Mouse (Mus musculus): Measurements from ENCODE around the gene Ran. TPM values are rescaled to one million over a fixed set of nuclear protein-coding genes. Genes with fewer than 3 reads are reported as not detected.
A peak's percentile ranks its signal among the peaks of the same experiment; 100 is the strongest.

The Ran gene
- total and polyA plus RNA-seq, 3 experiments = 44.4 to 99.2 (median 88.2) TPM

- intact Hi-C loops (cut with DNase I) = no loop called here
- H3K4me1 ChIP-seq (ENCODE audit: control insufficient read depth, insufficient read depth, low read length) = peaks cover 18% of the 10 kb centered on the region
- WGBS = 6% methylated on average over 14 of the region's 14 CpGs
- peak overlapping the region; percentile 67 for H3K27ac ChIP-seq
- no peaks in the 10 kb centered on the region for H3K79me2 ChIP-seq (replicated peaks; ENCODE audit: control insufficient read depth, insufficient read depth, low read length)
- H3K9ac ChIP-seq (ENCODE audit: low read depth, low read length) = peak overlapping the region; percentile 4; the same call in 1 of the 2 replicates
- no peaks in the 10 kb centered on the region for H3K36me3 ChIP-seq (ENCODE audit: control insufficient read depth, insufficient read depth, low read length)
- peak; percentile 43 for TF ChIP-seq EP300 (IDR thresholded peaks at IDR 0.05; ENCODE audit: insufficient read depth, low read depth, low read length)
- TF ChIP-seq CTCF (IDR thresholded peaks at IDR 0.05) = no peak
- TF ChIP-seq POLR2A (IDR thresholded peaks at IDR 0.05; ENCODE audit: insufficient read depth, low read depth, low read length) = 0 out of 2 replicates have a peak, but pooled peaks have one; percentile 31
- DNase-seq = peak; percentile 53 to 58
- no peaks in the 10 kb centered on the region for H3K27me3 ChIP-seq (ENCODE audit: control insufficient read depth, insufficient read depth, low read length)
- peak overlapping the region; percentile 21; the same call in 1 of the 2 replicates for H3K4me3 ChIP-seq
Measured at GRCm38 (mm10) chr5:129002571-129003011, 17.3 kb upstream of the Ran start.

DNA sequence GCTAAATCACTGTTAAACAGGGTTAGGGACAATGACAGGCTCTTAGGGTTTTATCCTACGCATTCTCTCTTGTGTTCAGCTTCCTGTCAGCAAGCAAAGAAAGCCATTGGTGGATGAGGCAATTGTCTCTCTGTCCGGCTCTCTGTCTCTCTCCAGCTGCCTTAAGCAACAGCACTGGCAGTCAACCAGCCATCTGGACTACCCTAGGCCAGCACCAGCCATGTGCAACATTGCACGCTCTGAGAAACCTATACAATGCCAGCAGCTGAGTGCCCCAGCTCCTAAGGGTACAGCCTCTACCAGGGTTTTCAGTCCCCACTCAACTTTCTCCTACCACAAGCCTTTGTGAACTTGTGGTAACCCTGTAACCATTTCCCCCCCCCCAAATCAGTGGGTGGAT lies 14.5 kb upstream of the Ran start:
- H3K9ac ChIP-seq (ENCODE audit: low read depth, low read length) = no peak overlapping the region
- no peaks in the 10 kb centered on the region for H3K79me2 ChIP-seq (replicated peaks; ENCODE audit: control insufficient read depth, insufficient read depth, low read length)
- no peaks in the 10 kb centered on the region for H3K27me3 ChIP-seq (ENCODE audit: control insufficient read depth, insufficient read depth, low read length)
- peaks cover 18% of the 10 kb centered on the region for H3K4me1 ChIP-seq (ENCODE audit: control insufficient read depth, insufficient read depth, low read length)
- TF ChIP-seq EP300 (IDR thresholded peaks at IDR 0.05; ENCODE audit: insufficient read depth, low read depth, low read length) (no peak), CTCF (IDR thresholded peaks at IDR 0.05) (no peak), POLR2A (IDR thresholded peaks at IDR 0.05; ENCODE audit: insufficient read depth, low read depth, low read length) (no peak)
- peak; percentile 56 to 58 for DNase-seq
- H3K4me3 ChIP-seq = no peak overlapping the region
- no peaks in the 10 kb centered on the region for H3K36me3 ChIP-seq (ENCODE audit: control insufficient read depth, insufficient read depth, low read length)
- H3K27ac ChIP-seq = no peak overlapping the region; the same call in none of the 2 replicates
- WGBS = 54% methylated on average over 3 of the region's 3 CpGs
- intact Hi-C loops (cut with DNase I) = no loop called here

GRCm38 (mm10) chr5:129006031-129006788 lies 13.7 kb upstream of the Ran start:
- Histone ChIP-seq H3K9ac (ENCODE audit: low read depth, low read length) (peak overlapping the region; percentile 43), H3K79me2 (replicated peaks; ENCODE audit: control insufficient read depth, insufficient read depth, low read length) (no peaks in the 10 kb centered on the region), H3K36me3 (ENCODE audit: control insufficient read depth, insufficient read depth, low read length) (no peaks in the 10 kb centered on the region), H3K27ac (peak overlapping the region; percentile 87), H3K27me3 (ENCODE audit: control insufficient read depth, insufficient read depth, low read length) (no peaks in the 10 kb centered on the region), H3K4me1 (ENCODE audit: control insufficient read depth, insufficient read depth, low read length) (peaks cover 18% of the 10 kb centered on the region), H3K4me3 (peak overlapping the region; percentile 38)
- peak; percentile 34 to 43 for DNase-seq
- 42% methylated on average over 18 of the region's 18 CpGs for WGBS
- intact Hi-C loops (cut with DNase I) = no loop called here
- TF ChIP-seq CTCF (IDR thresholded peaks at IDR 0.05) = peak; percentile 54
- TF ChIP-seq POLR2A (IDR thresholded peaks at IDR 0.05; ENCODE audit: insufficient read depth, low read depth, low read length) = 0 out of 2 replicates have a peak, but pooled peaks have one; percentile 46
- no peak for TF ChIP-seq EP300 (IDR thresholded peaks at IDR 0.05; ENCODE audit: insufficient read depth, low read depth, low read length)

- Histone ChIP-seq H3K27ac (peak overlapping the region; percentile 87), H3K4me1 (ENCODE audit: control insufficient read depth, insufficient read depth, low read length) (peaks cover 14% of the 10 kb centered on the region), H3K79me2 (replicated peaks; ENCODE audit: control insufficient read depth, insufficient read depth, low read length) (no peaks in the 10 kb centered on the region), H3K27me3 (ENCODE audit: control insufficient read depth, insufficient read depth, low read length) (no peaks in the 10 kb centered on the region), H3K4me3 (peak overlapping the region; percentile 66), H3K36me3 (ENCODE audit: control insufficient read depth, insufficient read depth, low read length) (no peaks in the 10 kb centered on the region), H3K9ac (ENCODE audit: low read depth, low read length) (peak overlapping the region; percentile 79)
- peak in 1 of 2 experiments; percentile 26 for DNase-seq
- 38% methylated on average over 14 of the region's 14 CpGs for WGBS
- intact Hi-C loops (cut with DNase I) = no loop called here
- TF ChIP-seq POLR2A (IDR thresholded peaks at IDR 0.05; ENCODE audit: insufficient read depth, low read depth, low read length) (no peak), EP300 (IDR thresholded peaks at IDR 0.05; ENCODE audit: insufficient read depth, low read depth, low read length) (no peak), CTCF (IDR thresholded peaks at IDR 0.05) (no peak)
Measured at GRCm38 (mm10) chr5:129007105-129007957, 12.5 kb upstream of the Ran start.

DNA sequence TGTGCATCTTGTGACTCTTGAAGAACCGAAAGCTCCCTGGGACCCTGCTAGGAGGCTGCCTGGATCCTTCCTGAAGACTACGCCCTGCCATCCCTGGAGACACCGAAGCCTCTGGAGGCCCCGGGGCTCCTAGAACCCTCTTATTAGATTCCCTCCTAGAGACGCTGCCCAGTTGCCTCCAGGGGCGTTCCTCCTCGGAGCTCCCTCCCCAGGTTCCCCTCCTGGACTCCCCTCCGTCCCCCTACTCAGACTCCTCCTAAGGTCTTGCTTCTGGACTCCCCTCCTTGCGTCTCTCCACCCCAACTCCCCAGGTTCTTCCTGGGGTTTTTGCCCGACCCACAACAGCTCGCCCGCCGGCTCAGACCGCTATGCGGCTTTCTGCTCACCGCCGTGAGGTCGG lies 11.9 kb upstream of the Ran start:
- Histone ChIP-seq H3K4me1 (ENCODE audit: control insufficient read depth, insufficient read depth, low read length) (peaks cover 8% of the 10 kb centered on the region), H3K9ac (ENCODE audit: low read depth, low read length) (peak overlapping the region; percentile 79), H3K36me3 (ENCODE audit: control insufficient read depth, insufficient read depth, low read length) (no peaks in the 10 kb centered on the region), H3K4me3 (peak overlapping the region; percentile 66), H3K27me3 (ENCODE audit: control insufficient read depth, insufficient read depth, low read length) (no peaks in the 10 kb centered on the region), H3K79me2 (replicated peaks; ENCODE audit: control insufficient read depth, insufficient read depth, low read length) (no peaks in the 10 kb centered on the region), H3K27ac (peak overlapping the region; percentile 87)
- no peak for DNase-seq
- no peak for TF ChIP-seq POLR2A (IDR thresholded peaks at IDR 0.05; ENCODE audit: insufficient read depth, low read depth, low read length)
- no peak for TF ChIP-seq CTCF (IDR thresholded peaks at IDR 0.05)
- TF ChIP-seq EP300 (IDR thresholded peaks at IDR 0.05; ENCODE audit: insufficient read depth, low read depth, low read length) = no peak
- WGBS = 1% methylated on average over 18 of the region's 18 CpGs
- intact Hi-C loops (cut with DNase I) = loop anchor here (1.0 kb wide), 1 partner anchor 12 kb away; the partner anchor contains the start of gene Ran
